Mouse (Mus musculus): Measurements from ENCODE around the gene Ccdc50.

GRCm38 (mm10) chr16:27376556-27376955 is 12.1 kb upstream of the Ccdc50 start:
- TF ChIP-seq CTCF (IDR thresholded peaks at IDR 0.05; ENCODE audit: low read depth), result no peak
- TF ChIP-seq EP300 (IDR thresholded peaks at IDR 0.05; ENCODE audit: low read depth), result no peak
